Mouse (Mus musculus): ENCODE data around the gene Dchs2.

GRCm38 (mm10) chr3:83209646-83210045 is 81.9 kb downstream of the Dchs2 start:
- TF ChIP-seq KAT2A (IDR thresholded peaks at IDR 0.05; ENCODE audit: insufficient replicate concordance, low read length) (no peak), CTCF (conservative IDR thresholded peaks at IDR 0.05 in 1 of 2, IDR thresholded peaks at IDR 0.05 in 1 of 2; ENCODE audit: low read depth in 2 of 2, low read length in 2 of 2) (no peak), RAD21 (IDR thresholded peaks at IDR 0.05; ENCODE audit: low read depth, low read length) (no peak), ELF1 (IDR thresholded peaks at IDR 0.05; ENCODE audit: low read depth, low read length) (no peak), MAX (IDR thresholded peaks at IDR 0.05; ENCODE audit: low read length) (no peak), MAZ (IDR thresholded peaks at IDR 0.05; ENCODE audit: low read depth, low read length) (no peak), JUN (IDR thresholded peaks at IDR 0.05; ENCODE audit: insufficient read depth, low read depth, low read length) (no peak), PAX5 (IDR thresholded peaks at IDR 0.05; ENCODE audit: low read length) (no peak), TCF12 (IDR thresholded peaks at IDR 0.05; ENCODE audit: low read depth, low read length) (no peak), E2F4 (IDR thresholded peaks at IDR 0.05; ENCODE audit: insufficient replicate concordance, low read depth, low read length) (no peak), TBP (conservative IDR thresholded peaks at IDR 0.05; ENCODE audit: low read depth, low read length) (no peak)

Measured in CH12.LX (cell line).